ENCODE assay signal across 10 mouse cellular contexts in genomic region chr2:48441991-48442544, GRCm38 (mm10).
DNase-seq lines count a peak whose midpoint lies in the region; ATAC-seq and TF ChIP-seq lines count a peak whose summit lies in the region.
"Had no signal": no experiment of that assay in that cellular context is flagged by ENCODE, and none has a peak within 500 bp of the region (broad histone marks: within the 10 kb centered on the region; RNA-seq: fewer than 3 reads in every experiment).

No protein-coding gene starts in this region.

- ATAC-seq in midbrain, embryonic 16.5 days: peak; percentile 60; the same call in 1 of the 2 replicates
- no peak for ATAC-seq in midbrain, embryonic 11.5 days (ENCODE audit: low FRiP score)
- no peak for ATAC-seq in stomach, embryonic 15.5 days (ENCODE audit: insufficient read depth, low FRiP score, low read depth)

- no peak for DNase-seq in midbrain, embryonic 11.5 days (ENCODE audit: low spot score, missing footprints)
- peak; percentile 33 for DNase-seq in adrenal gland, postnatal 25 days
- peak; percentile 86 for DNase-seq in kidney, adult 2 months
- no peak for DNase-seq in right cerebral cortex, postnatal 36 days (ENCODE audit: low spot score in 2 of 2)
- DNase-seq in thymus, postnatal 36 days: no peak
- no peak for DNase-seq in B cell, adult 2 months
- DNase-seq: right cerebral cortex, postnatal 4 days had no signal

- H3K4me2 ChIP-seq in midbrain, embryonic 16.5 days (ENCODE audit: low read length): no peak overlapping the region
- no peak overlapping the region for H3K4me2 ChIP-seq in midbrain, embryonic 11.5 days
- H3K4me2 ChIP-seq in stomach, embryonic 15.5 days: no peak overlapping the region

- H3K36me3 ChIP-seq in midbrain, embryonic 16.5 days (ENCODE audit: control insufficient read depth, insufficient read depth, low read length): no peaks in the 10 kb centered on the region
- H3K36me3 ChIP-seq in midbrain, embryonic 11.5 days (ENCODE audit: control insufficient read depth, insufficient read depth, low read length): no peaks in the 10 kb centered on the region
- H3K36me3 ChIP-seq in kidney, adult 2 months (ENCODE audit: control insufficient read depth, insufficient read depth, low read length): no peaks in the 10 kb centered on the region
- no peaks in the 10 kb centered on the region for H3K36me3 ChIP-seq in stomach, embryonic 15.5 days

- no peaks in the 10 kb centered on the region for H3K27me3 ChIP-seq in midbrain, embryonic 16.5 days (ENCODE audit: control insufficient read depth, insufficient read depth, low read depth, low read length)
- H3K27me3 ChIP-seq in midbrain, embryonic 11.5 days (ENCODE audit: control insufficient read depth, insufficient read depth, low read length): no peaks in the 10 kb centered on the region
- no peaks in the 10 kb centered on the region for H3K27me3 ChIP-seq in kidney, adult 2 months (replicated peaks; ENCODE audit: control insufficient read depth, insufficient read depth, low read length)
- no peaks in the 10 kb centered on the region for H3K27me3 ChIP-seq in stomach, embryonic 15.5 days (replicated peaks)

- H3K4me3 ChIP-seq in midbrain, embryonic 16.5 days (ENCODE audit: low read depth, low read length): no peak overlapping the region
- no peak overlapping the region for H3K4me3 ChIP-seq in midbrain, embryonic 11.5 days (ENCODE audit: low read depth, low read length)
- H3K4me3 ChIP-seq in kidney, adult 2 months (ENCODE audit: insufficient read depth, low read depth, low read length): no peak overlapping the region
- no peak overlapping the region for H3K4me3 ChIP-seq in stomach, embryonic 15.5 days (replicated peaks)
- H3K4me3 ChIP-seq: left cerebral cortex, adult 2 months had no signal

- 73% methylated on average over 10 of the region's 10 CpGs for WGBS in midbrain, embryonic 16.5 days
- 81% methylated on average over 10 of the region's 10 CpGs for WGBS in midbrain, embryonic 11.5 days
- WGBS in kidney, adult 2 months: 33% methylated on average over 10 of the region's 10 CpGs
- 53% methylated on average over 10 of the region's 10 CpGs for WGBS in stomach, embryonic 15.5 days

- no peak for TF ChIP-seq CTCF in kidney, adult 2 months (conservative IDR thresholded peaks at IDR 0.05; ENCODE audit: insufficient read depth, insufficient read length, low read depth, low read length)

- H3K9me3 ChIP-seq in midbrain, embryonic 16.5 days (replicated peaks; ENCODE audit: control insufficient read depth, low read length, poor library complexity, severe bottlenecking): no peaks in the 10 kb centered on the region
- no peaks in the 10 kb centered on the region for H3K9me3 ChIP-seq in midbrain, embryonic 11.5 days (ENCODE audit: control insufficient read depth, low read length)
- no peaks in the 10 kb centered on the region for H3K9me3 ChIP-seq in stomach, embryonic 15.5 days

- TF ChIP-seq POLR2A in kidney, adult 2 months (IDR thresholded peaks at IDR 0.05; ENCODE audit: low read depth, low read length): no peak

- no peak overlapping the region for H3K9ac ChIP-seq in midbrain, embryonic 16.5 days (ENCODE audit: low read depth, low read length)
- no peak overlapping the region for H3K9ac ChIP-seq in midbrain, embryonic 11.5 days (ENCODE audit: low read length)
- no peak overlapping the region for H3K9ac ChIP-seq in stomach, embryonic 15.5 days

- H3K27ac ChIP-seq in midbrain, embryonic 16.5 days (ENCODE audit: low read length): no peak overlapping the region
- H3K27ac ChIP-seq in midbrain, embryonic 11.5 days (ENCODE audit: low read depth, low read length): no peak overlapping the region
- peak overlapping the region; percentile 88 for H3K27ac ChIP-seq in kidney, adult 2 months (ENCODE audit: insufficient read depth, low read depth, low read length)
- H3K27ac ChIP-seq in stomach, embryonic 15.5 days: peak overlapping the region; percentile 77
- H3K27ac ChIP-seq: left cerebral cortex, adult 2 months had no signal

- H3K4me1 ChIP-seq in midbrain, embryonic 16.5 days (ENCODE audit: control insufficient read depth, insufficient read depth, low read length): peaks cover 10% of the 10 kb centered on the region; the same call in 1 of the 2 replicates
- peaks cover 6% of the 10 kb centered on the region for H3K4me1 ChIP-seq in midbrain, embryonic 11.5 days (ENCODE audit: control insufficient read depth, insufficient read depth, low read length)
- H3K4me1 ChIP-seq in kidney, adult 2 months (ENCODE audit: control insufficient read depth, insufficient read depth, low read length): peaks cover 8% of the 10 kb centered on the region
- 0 out of 2 replicates have a peak, but pooled peaks cover 7% of the 10 kb centered on the region for H3K4me1 ChIP-seq in stomach, embryonic 15.5 days

Comparison
In these comparisons a context has a peak if more than half of its experiments do, and no peak if none do; other contexts are left out.
1. H3K27ac ChIP-seq: peak in kidney, adult 2 months (single experiment) and stomach, embryonic 15.5 days (single experiment); none in midbrain, embryonic 16.5 days (single experiment) and midbrain, embryonic 11.5 days (single experiment).
2. DNase-seq: peak in adrenal gland, postnatal 25 days (single experiment) and kidney, adult 2 months (single experiment); none in midbrain, embryonic 11.5 days (single experiment), right cerebral cortex, postnatal 36 days (0 of 2), thymus, postnatal 36 days (0 of 2) and B cell, adult 2 months (0 of 2).